Mouse (Mus musculus): ENCODE results near the gene Gss. TPM values are rescaled to one million over a fixed set of nuclear protein-coding genes. Genes with fewer than 3 reads are reported as not detected.
A peak's percentile ranks its signal among the peaks of the same experiment; 100 is the strongest.
"Not testable (repeated sequence)": the region's sequence is repeated elsewhere in the genome, so short reads cannot be mapped to it uniquely, and the experiment has no call there.

The Gss gene
- polyA plus RNA-seq, 1 experiment from 2014 or later, result 14.7 TPM

DNA sequence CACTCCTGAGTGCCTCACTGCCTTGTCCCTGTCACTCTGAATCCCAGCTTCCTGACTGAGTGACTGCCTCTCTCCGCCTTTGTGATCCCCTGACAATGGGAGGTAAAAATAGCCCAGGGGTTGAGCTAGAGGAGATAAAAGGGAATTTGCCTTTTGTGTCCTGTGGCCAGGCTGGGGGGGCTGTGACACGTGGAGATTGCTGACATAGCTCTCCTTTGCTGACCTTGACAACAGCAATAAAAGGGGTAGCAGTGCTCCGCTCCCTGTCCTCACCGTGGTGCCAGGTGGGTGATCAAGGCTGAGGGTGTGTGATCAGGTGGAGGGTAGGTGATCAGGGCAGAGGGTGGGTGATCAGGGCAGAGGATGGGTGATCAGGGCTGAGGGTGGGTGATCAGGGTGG, 18.4 kb upstream of the Gss start, which contains the start of gene Myh7b:
Myh7b (plus strand) TSS at position 235 of the 400 bp plus-strand sequence.
- no peaks in the 10 kb centered on the region for H3K4me1 ChIP-seq (replicated peaks; ENCODE audit: control insufficient read depth, insufficient read depth, low read length)
- no peaks in the 10 kb centered on the region for H3K36me3 ChIP-seq (ENCODE audit: control insufficient read depth, insufficient read depth, low read length)
- DNase-seq (ENCODE audit: low spot score) (no peak), ATAC-seq (ENCODE audit: low FRiP score) (no peak)
- WGBS, result 33% methylated on average over 4 of the region's 4 CpGs
- H3K4me2 ChIP-seq (replicated peaks; ENCODE audit: low read depth, low read length), result no peak within 1 kb of the TSS
- H3K4me3 ChIP-seq (ENCODE audit: low read depth, low read length), result no peak within 1 kb of the TSS
- H3K9me3 ChIP-seq (ENCODE audit: control insufficient read depth, low read length), result no peaks in the 10 kb centered on the region
- no peaks in the 10 kb centered on the region for H3K27me3 ChIP-seq (ENCODE audit: control insufficient read depth, insufficient read depth, low read length)
- H3K9ac ChIP-seq (ENCODE audit: low read depth, low read length), result no peak within 1 kb of the TSS
- no peak within 1 kb of the TSS for H3K27ac ChIP-seq (ENCODE audit: low read depth, low read length)

- DNase-seq (ENCODE audit: low spot score), result no peak
- 84% methylated on average over 4 of the region's 4 CpGs for WGBS
- no peak for ATAC-seq (ENCODE audit: low FRiP score)
- no peaks in the 10 kb centered on the region for H3K4me1 ChIP-seq (replicated peaks; ENCODE audit: control insufficient read depth, insufficient read depth, low read length)
- H3K4me2 ChIP-seq (replicated peaks; ENCODE audit: low read depth, low read length), result no peak overlapping the region
- no peaks in the 10 kb centered on the region for H3K36me3 ChIP-seq (ENCODE audit: control insufficient read depth, insufficient read depth, low read length)
- H3K27me3 ChIP-seq (ENCODE audit: control insufficient read depth, insufficient read depth, low read length), result no peaks in the 10 kb centered on the region
- no peak overlapping the region for H3K4me3 ChIP-seq (ENCODE audit: low read depth, low read length)
- no peak overlapping the region for H3K9ac ChIP-seq (ENCODE audit: low read depth, low read length)
- H3K27ac ChIP-seq (ENCODE audit: low read depth, low read length), result no peak overlapping the region
- H3K9me3 ChIP-seq (ENCODE audit: control insufficient read depth, low read length), result no peaks in the 10 kb centered on the region
Measured at GRCm38 (mm10) chr2:155606360-155606759, 13.8 kb upstream of the Gss start.

DNA sequence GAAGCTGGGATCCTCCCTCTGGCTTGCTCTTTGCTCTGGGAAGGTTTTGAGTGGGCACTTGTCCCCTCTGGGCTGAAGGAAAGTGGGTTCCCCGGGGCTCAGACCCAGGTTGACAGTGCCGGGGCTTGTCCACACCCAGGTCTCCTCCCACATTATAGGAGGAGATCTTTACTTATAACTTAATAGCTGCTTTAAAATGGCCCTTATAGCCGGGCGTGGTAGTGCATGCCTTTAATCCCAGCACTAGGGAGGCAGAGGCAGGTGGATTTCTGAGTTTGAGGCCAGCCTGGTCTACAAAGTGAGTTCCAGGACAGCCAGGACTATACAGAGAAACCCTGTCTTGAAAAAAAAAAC, 12.6 kb upstream of the Gss start:
- H3K36me3 ChIP-seq (ENCODE audit: control insufficient read depth, insufficient read depth, low read length); H3K9ac ChIP-seq (ENCODE audit: low read depth, low read length); H3K4me2 ChIP-seq (replicated peaks; ENCODE audit: low read depth, low read length); H3K4me3 ChIP-seq (ENCODE audit: low read depth, low read length); H3K9me3 ChIP-seq (ENCODE audit: control insufficient read depth, low read length); H3K27me3 ChIP-seq (ENCODE audit: control insufficient read depth, insufficient read depth, low read length); H3K27ac ChIP-seq (ENCODE audit: low read depth, low read length); DNase-seq (ENCODE audit: low spot score); H3K4me1 ChIP-seq (replicated peaks; ENCODE audit: control insufficient read depth, insufficient read depth, low read length); ATAC-seq (ENCODE audit: low FRiP score): not testable (repeated sequence)
- 86% methylated on average over 4 of the region's 4 CpGs for WGBS

DNA sequence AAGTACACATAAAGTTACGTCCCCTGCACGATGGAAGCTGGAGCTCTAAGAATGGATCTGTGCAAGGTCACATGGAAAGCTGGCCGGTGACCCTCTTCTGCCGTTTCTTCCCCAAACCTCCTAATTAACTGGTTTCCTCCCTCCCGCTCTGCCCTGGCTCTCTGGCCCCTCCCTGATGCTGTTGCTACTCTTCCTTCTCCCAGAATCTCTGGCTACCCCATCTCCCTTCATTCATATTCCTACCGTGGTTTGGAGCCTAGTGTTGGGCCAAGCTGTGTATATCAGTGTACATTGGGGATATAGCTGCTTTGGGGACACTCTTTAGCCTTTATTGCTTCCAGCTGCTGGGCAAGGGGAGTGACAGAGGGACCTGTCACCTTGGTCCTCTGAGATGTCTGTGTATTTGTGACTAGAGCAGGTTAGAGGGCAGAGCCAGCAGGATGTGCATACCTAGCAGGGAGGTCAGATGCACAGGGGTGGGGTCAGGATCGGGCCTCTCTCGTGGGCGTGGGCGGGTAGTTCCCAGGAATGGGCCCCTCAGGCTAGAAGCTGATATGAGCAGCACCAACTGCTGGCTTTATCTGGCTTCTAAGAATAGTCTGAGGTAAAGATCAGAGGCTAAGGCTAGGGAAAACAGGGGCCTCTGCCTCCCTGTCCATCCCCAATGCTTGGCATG, 12.1 kb upstream of the Gss start:
- Histone ChIP-seq H3K9me3 (ENCODE audit: control insufficient read depth, low read length) (no peaks in the 10 kb centered on the region), H3K9ac (ENCODE audit: low read depth, low read length) (no peak overlapping the region), H3K4me1 (replicated peaks; ENCODE audit: control insufficient read depth, insufficient read depth, low read length) (no peaks in the 10 kb centered on the region), H3K4me2 (replicated peaks; ENCODE audit: low read depth, low read length) (no peak overlapping the region), H3K36me3 (ENCODE audit: control insufficient read depth, insufficient read depth, low read length) (no peaks in the 10 kb centered on the region), H3K27me3 (ENCODE audit: control insufficient read depth, insufficient read depth, low read length) (no peaks in the 10 kb centered on the region), H3K27ac (ENCODE audit: low read depth, low read length) (no peak overlapping the region), H3K4me3 (ENCODE audit: low read depth, low read length) (no peak overlapping the region)
- DNase-seq (ENCODE audit: low spot score) (no peak), ATAC-seq (ENCODE audit: low FRiP score) (no peak)
- 67% methylated on average over 10 of the region's 10 CpGs for WGBS

DNA sequence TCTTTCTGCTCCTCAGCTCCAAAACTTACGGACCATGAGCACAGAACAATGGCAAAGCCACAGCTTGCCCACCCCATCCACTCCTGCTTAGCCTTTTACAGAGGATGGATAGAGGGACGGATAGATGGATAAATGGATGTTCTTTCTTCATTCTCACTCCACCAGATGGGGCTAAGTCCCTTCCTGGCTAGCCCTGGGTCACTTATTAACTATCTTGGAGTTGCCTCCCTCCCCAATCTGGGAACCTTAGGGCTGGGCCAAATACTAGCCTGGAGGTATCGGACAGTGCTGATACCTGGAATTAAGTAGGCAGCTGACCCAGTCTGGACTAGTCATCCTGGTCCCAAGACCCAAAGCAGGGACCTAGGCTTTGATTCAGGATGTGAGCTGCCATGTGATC, 11.1 kb upstream of the Gss start:
- 51% methylated on average over 3 of the region's 3 CpGs for WGBS
- Histone ChIP-seq H3K27me3 (ENCODE audit: control insufficient read depth, insufficient read depth, low read length) (no peaks in the 10 kb centered on the region), H3K9ac (ENCODE audit: low read depth, low read length) (no peak overlapping the region), H3K9me3 (ENCODE audit: control insufficient read depth, low read length) (no peaks in the 10 kb centered on the region), H3K4me3 (ENCODE audit: low read depth, low read length) (no peak overlapping the region), H3K27ac (ENCODE audit: low read depth, low read length) (no peak overlapping the region), H3K4me2 (replicated peaks; ENCODE audit: low read depth, low read length) (no peak overlapping the region), H3K4me1 (replicated peaks; ENCODE audit: control insufficient read depth, insufficient read depth, low read length) (no peaks in the 10 kb centered on the region), H3K36me3 (ENCODE audit: control insufficient read depth, insufficient read depth, low read length) (no peaks in the 10 kb centered on the region)
- ATAC-seq (ENCODE audit: low FRiP score), result no peak
- DNase-seq (ENCODE audit: low spot score), result no peak

GRCm38 (mm10) chr2:155595516-155595915, 2.9 kb upstream of the Gss start:
- Histone ChIP-seq H3K4me3 (ENCODE audit: low read depth, low read length) (no peak overlapping the region), H3K27me3 (ENCODE audit: control insufficient read depth, insufficient read depth, low read length) (no peaks in the 10 kb centered on the region), H3K4me1 (replicated peaks; ENCODE audit: control insufficient read depth, insufficient read depth, low read length) (no peaks in the 10 kb centered on the region), H3K9me3 (ENCODE audit: control insufficient read depth, low read length) (no peaks in the 10 kb centered on the region), H3K27ac (ENCODE audit: low read depth, low read length) (no peak overlapping the region), H3K4me2 (replicated peaks; ENCODE audit: low read depth, low read length) (no peak overlapping the region), H3K36me3 (ENCODE audit: control insufficient read depth, insufficient read depth, low read length) (no peaks in the 10 kb centered on the region), H3K9ac (ENCODE audit: low read depth, low read length) (no peak overlapping the region)
- 82% methylated on average over 6 of the region's 6 CpGs for WGBS
- ATAC-seq (ENCODE audit: low FRiP score) (no peak), DNase-seq (ENCODE audit: low spot score) (no peak)

- WGBS, result under 1% methylated on average over 9 of the region's 9 CpGs
- DNase-seq (ENCODE audit: low spot score) (no peak), ATAC-seq (ENCODE audit: low FRiP score) (no peak)
- no peaks in the 10 kb centered on the region for H3K4me1 ChIP-seq (replicated peaks; ENCODE audit: control insufficient read depth, insufficient read depth, low read length)
- no peaks in the 10 kb centered on the region for H3K27me3 ChIP-seq (ENCODE audit: control insufficient read depth, insufficient read depth, low read length)
- H3K36me3 ChIP-seq (ENCODE audit: control insufficient read depth, insufficient read depth, low read length), result no peaks in the 10 kb centered on the region
- no peaks in the 10 kb centered on the region for H3K9me3 ChIP-seq (ENCODE audit: control insufficient read depth, low read length)
- no peak overlapping the region for H3K27ac ChIP-seq (ENCODE audit: low read depth, low read length)
- H3K4me3 ChIP-seq (ENCODE audit: low read depth, low read length), result peak overlapping the region; percentile 37
- peak overlapping the region; percentile 61 for H3K9ac ChIP-seq (ENCODE audit: low read depth, low read length)
- H3K4me2 ChIP-seq (replicated peaks; ENCODE audit: low read depth, low read length), result peak overlapping the region; percentile 48
Measured at GRCm38 (mm10) chr2:155592854-155593283, 259 bp upstream of the Gss start.

- peak; percentile 26 for DNase-seq (ENCODE audit: low spot score)
- Histone ChIP-seq H3K27me3 (ENCODE audit: control insufficient read depth, insufficient read depth, low read length) (no peaks in the 10 kb centered on the region), H3K27ac (ENCODE audit: low read depth, low read length) (no peak overlapping the region), H3K9me3 (ENCODE audit: control insufficient read depth, low read length) (no peaks in the 10 kb centered on the region), H3K4me2 (replicated peaks; ENCODE audit: low read depth, low read length) (peak overlapping the region; percentile 48), H3K4me1 (replicated peaks; ENCODE audit: control insufficient read depth, insufficient read depth, low read length) (no peaks in the 10 kb centered on the region), H3K9ac (ENCODE audit: low read depth, low read length) (peak overlapping the region; percentile 62), H3K36me3 (ENCODE audit: control insufficient read depth, insufficient read depth, low read length) (no peaks in the 10 kb centered on the region), H3K4me3 (ENCODE audit: low read depth, low read length) (peak overlapping the region; percentile 37)
- 10% methylated on average over 6 of the region's 6 CpGs for WGBS
- ATAC-seq (ENCODE audit: low FRiP score), result no peak
Measured at GRCm38 (mm10) chr2:155591676-155592075, 934 bp downstream of the Gss start.

DNA sequence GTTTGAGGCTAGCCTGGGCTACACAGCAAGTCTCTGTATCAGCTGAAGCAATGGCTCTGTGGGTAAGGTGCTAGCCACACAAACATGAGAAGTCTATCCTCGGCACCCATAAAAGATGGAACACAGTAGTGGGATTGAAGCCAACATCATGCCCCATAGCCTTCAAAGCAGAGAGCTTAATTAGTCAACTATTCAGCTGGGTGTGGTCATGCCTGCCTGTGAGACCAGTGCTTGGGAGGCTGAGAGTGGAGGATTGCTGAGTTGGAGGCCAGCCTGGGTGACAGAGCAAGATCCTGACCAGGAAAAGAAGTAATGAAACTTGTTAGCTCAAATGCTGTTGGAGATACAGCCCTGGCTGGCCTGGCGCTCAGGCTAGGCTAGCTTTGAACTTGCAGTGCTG, 1.7 kb downstream of the Gss start:
- no peaks in the 10 kb centered on the region for H3K9me3 ChIP-seq (ENCODE audit: control insufficient read depth, low read length)
- no peak overlapping the region for H3K4me2 ChIP-seq (replicated peaks; ENCODE audit: low read depth, low read length)
- DNase-seq (ENCODE audit: low spot score) (no peak), ATAC-seq (ENCODE audit: low FRiP score) (no peak)
- no peak overlapping the region for H3K9ac ChIP-seq (ENCODE audit: low read depth, low read length)
- WGBS, result 86% methylated on average over 2 of the region's 2 CpGs
- H3K27ac ChIP-seq (ENCODE audit: low read depth, low read length), result no peak overlapping the region
- no peaks in the 10 kb centered on the region for H3K4me1 ChIP-seq (replicated peaks; ENCODE audit: control insufficient read depth, insufficient read depth, low read length)
- no peak overlapping the region for H3K4me3 ChIP-seq (ENCODE audit: low read depth, low read length)
- no peaks in the 10 kb centered on the region for H3K27me3 ChIP-seq (ENCODE audit: control insufficient read depth, insufficient read depth, low read length)
- H3K36me3 ChIP-seq (ENCODE audit: control insufficient read depth, insufficient read depth, low read length), result no peaks in the 10 kb centered on the region
